Mouse (Mus musculus) spleen, postnatal 36 days (tissue): ENCODE data around the gene Insr.
"Not testable (repeated sequence)": the region's sequence is repeated elsewhere in the genome, so short reads cannot be mapped to it uniquely, and the experiment has no call there.

Experiments
- DNase-seq, 2 experiments: peaks; one replicate each; pipeline ENCODE4 v3.0.0; 2022; ENCODE audit warnings: low spot score in 2 of 2, mixed read lengths in 1 of 2

Gene Insr

GRCm38 (mm10) chr8:3191006-3191405 lies 88.4 kb downstream of the Insr start:
- DNase-seq = no peak

GRCm38 (mm10) chr8:3187456-3187855 lies 92.0 kb downstream of the Insr start:
- DNase-seq = no peak

GRCm38 (mm10) chr8:3179930-3180329 lies 99.5 kb downstream of the Insr start:
- no peak for DNase-seq

- DNase-seq = no peak
These were observed 102.0 kb downstream of the Insr start for GRCm38 (mm10) chr8:3177440-3177839.

GRCm38 (mm10) chr8:3172246-3172645 lies 107.2 kb downstream of the Insr start:
- DNase-seq = no peak

GRCm38 (mm10) chr8:3146506-3146905 lies 132.9 kb downstream of the Insr start:
- DNase-seq = no peak

GRCm38 (mm10) chr8:3100416-3100815 lies 179.0 kb downstream of the Insr start:
- DNase-seq = not testable (repeated sequence)
